Mouse (Mus musculus) midbrain, embryonic 12.5 days (tissue): ENCODE data around the gene Tmem179b. TPM values are rescaled to one million over a fixed set of nuclear protein-coding genes. Genes with fewer than 3 reads are reported as not detected.

Source experiments
- ATAC-seq: fragments of 200-750 bp; cut with Nextera tagmentation; 2 replicates; pipeline ENCODE4 v1.8.0; 2017; ENCODE audit warnings: low read depth, moderate TSS enrichment, moderate library complexity; ENCODE audit not compliant: low FRiP score
- H3K27ac ChIP-seq: fragments of 300-500 bp; sonication (generic); replicated peaks from 2 replicates; pipeline ENCODE4 v1.5.1; 2016; ENCODE audit warnings: mild to moderate bottlenecking
- H3K27me3 ChIP-seq: fragments of 300-500 bp; sonication (generic); 2 replicates; pipeline ENCODE4 v1.6.1; 2016; ENCODE audit warnings: mild to moderate bottlenecking
- H3K36me3 ChIP-seq: fragments of 300-500 bp; sonication (generic); 2 replicates; pipeline ENCODE4 v1.6.1; 2016
- H3K4me1 ChIP-seq: fragments of 300-500 bp; sonication (generic); 2 replicates; pipeline ENCODE4 v1.6.1; 2016
- H3K4me2 ChIP-seq: fragments of 300-500 bp; sonication (generic); replicated peaks from 2 replicates; pipeline ENCODE4 v1.6.1; 2016; ENCODE audit warnings: mild to moderate bottlenecking, moderate library complexity
- H3K4me3 ChIP-seq: fragments of 300-500 bp; sonication (generic); 2 replicates; pipeline ENCODE4 v1.5.1; 2016; ENCODE audit warnings: mild to moderate bottlenecking
- H3K9ac ChIP-seq: fragments of 300-500 bp; sonication (generic); replicated peaks from 2 replicates; pipeline ENCODE4 v1.6.1; 2016; ENCODE audit warnings: mild to moderate bottlenecking, moderate library complexity
- H3K9me3 ChIP-seq: fragments of 300-500 bp; sonication (generic); 2 replicates; pipeline ENCODE4 v1.6.1; 2016; ENCODE audit warnings: mild to moderate bottlenecking
- WGBS: fragments of 180-500 bp; shearing (Covaris S2); methylation state at CpG from one replicate; pipeline ENCODE4 v1.1.7; 2016; 5-methylcytosine and 5-hydroxymethylcytosine counted together
- polyA plus RNA-seq: library from polyadenylated mRNA; unstranded; fragments of >200 nt; fragmentation: Nextera tagmentation; extraction: Ambion mirVana; gene quantifications from 2 replicates; pipeline ENCODE4 v1.2.1, GENCODE M21; 2016

The Tmem179b gene
- polyA plus RNA-seq, 1 experiment from 2014 or later = 40.4 TPM

- no peak overlapping the region for H3K9ac ChIP-seq
- no peak for ATAC-seq
- 93% methylated on average over 11 of the region's 11 CpGs for WGBS
- H3K27ac ChIP-seq = no peak overlapping the region
- H3K4me3 ChIP-seq = no peak overlapping the region
- H3K4me2 ChIP-seq = no peak overlapping the region
- no peaks in the 10 kb centered on the region for H3K9me3 ChIP-seq
- peaks cover 14% of the 10 kb centered on the region for H3K4me1 ChIP-seq
- peaks cover 4% of the 10 kb centered on the region; the same call in 1 of the 2 replicates for H3K27me3 ChIP-seq
- peaks cover 45% of the 10 kb centered on the region for H3K36me3 ChIP-seq
These were observed 29.8 kb upstream of the Tmem179b start for GRCm38 (mm10) chr19:8803879-8804660.

DNA sequence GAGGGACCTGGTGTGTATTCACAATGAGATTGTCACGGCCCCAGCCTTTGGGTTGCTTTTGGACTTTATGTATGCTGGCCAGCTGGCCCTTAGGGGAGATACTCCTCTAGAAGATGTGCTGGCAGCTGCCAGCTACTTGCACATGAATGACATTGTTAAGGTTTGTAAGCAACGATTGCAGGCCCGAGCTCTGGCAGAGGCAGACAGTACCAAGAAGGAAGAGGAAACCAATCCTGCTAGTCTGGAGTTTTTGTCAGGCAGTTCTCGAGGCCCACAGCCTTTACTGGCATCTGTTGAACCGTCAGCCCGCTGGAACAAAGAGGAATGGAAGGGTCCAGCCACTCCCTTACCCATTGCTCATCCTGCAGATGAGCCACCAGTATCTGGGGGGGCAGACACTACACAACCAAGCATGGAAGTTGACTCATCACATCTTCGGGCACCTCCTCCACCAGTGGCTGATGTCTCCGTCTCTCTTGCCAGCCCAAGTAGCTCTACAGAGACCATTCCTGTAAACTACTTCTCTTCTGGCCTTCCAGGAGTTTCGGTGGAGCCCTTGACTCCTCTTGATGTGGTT, 29.0 kb upstream of the Tmem179b start:
- peak overlapping the region; percentile 66 for H3K4me3 ChIP-seq

GRCm38 (mm10) chr19:8802130-8802821, 28.0 kb upstream of the Tmem179b start, which contains the start of gene Zbtb3:
Zbtb3 (plus strand) TSS chr19:8802555.
- peaks cover 28% of the 10 kb centered on the region for H3K36me3 ChIP-seq
- ATAC-seq = peak; percentile 97
- H3K9ac ChIP-seq = peak within 1 kb of the TSS; percentile 52
- peaks cover 25% of the 10 kb centered on the region for H3K4me1 ChIP-seq
- H3K9me3 ChIP-seq = no peaks in the 10 kb centered on the region
- WGBS = under 1% methylated on average over 30 of the region's 30 CpGs
- peak within 1 kb of the TSS; percentile 88 for H3K27ac ChIP-seq
- peaks cover 4% of the 10 kb centered on the region; the same call in 1 of the 2 replicates for H3K27me3 ChIP-seq
- H3K4me3 ChIP-seq = peak within 1 kb of the TSS; percentile 66
- peak within 1 kb of the TSS; percentile 59 for H3K4me2 ChIP-seq

More for the DNA sequence above, 29.0 kb upstream of the Tmem179b start:
- Histone ChIP-seq H3K9ac (0 out of 2 replicates have a peak overlapping the region, but pooled peaks have one; percentile 50), H3K4me1 (peaks cover 19% of the 10 kb centered on the region), H3K27me3 (peaks cover 4% of the 10 kb centered on the region; the same call in 1 of the 2 replicates), H3K27ac (peak overlapping the region; percentile 88; the same call in 1 of the 2 replicates), H3K9me3 (no peaks in the 10 kb centered on the region), H3K36me3 (peaks cover 38% of the 10 kb centered on the region), H3K4me2 (peak overlapping the region; percentile 59)
- WGBS = 90% methylated on average over 9 of the region's 9 CpGs
- no peak for ATAC-seq

DNA sequence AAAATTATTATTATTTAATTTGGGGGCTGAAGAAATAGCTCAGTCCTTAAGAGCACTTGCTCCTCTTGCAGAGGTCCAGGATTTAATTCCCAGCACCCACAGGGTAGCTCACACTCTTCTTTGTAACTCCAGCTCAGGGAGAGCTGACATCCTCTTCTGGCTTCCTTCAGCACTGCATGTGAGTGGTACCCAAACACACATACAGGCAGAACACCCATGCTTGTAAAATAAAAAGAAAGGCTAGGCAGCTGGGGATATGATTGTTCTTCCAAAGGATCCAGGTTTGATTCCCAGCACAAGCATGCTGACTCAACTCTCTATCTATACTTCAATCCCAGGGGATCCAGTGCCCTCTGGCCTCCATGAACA, 24.7 kb upstream of the Tmem179b start:
- H3K4me2 ChIP-seq = peak overlapping the region; percentile 93
- H3K4me3 ChIP-seq = no peak overlapping the region
- no peak overlapping the region for H3K27ac ChIP-seq

GRCm38 (mm10) chr19:8798264-8798946, 24.1 kb upstream of the Tmem179b start, which contains the start of gene Polr2g:
Polr2g (minus strand) TSS chr19:8798577.
- 2% methylated on average over 25 of the region's 25 CpGs for WGBS
- H3K27ac ChIP-seq = peak within 1 kb of the TSS; percentile 61
- H3K4me3 ChIP-seq = peak within 1 kb of the TSS; percentile 78
- peaks cover 25% of the 10 kb centered on the region for H3K36me3 ChIP-seq
- peak; percentile 70 for ATAC-seq
- peak within 1 kb of the TSS; percentile 81 for H3K9ac ChIP-seq
- peaks cover 4% of the 10 kb centered on the region; the same call in 1 of the 2 replicates for H3K27me3 ChIP-seq
- peaks cover 26% of the 10 kb centered on the region for H3K4me1 ChIP-seq
- no peaks in the 10 kb centered on the region for H3K9me3 ChIP-seq
- H3K4me2 ChIP-seq = peak within 1 kb of the TSS; percentile 93

More for the DNA sequence above, 24.7 kb upstream of the Tmem179b start:
- peaks cover 4% of the 10 kb centered on the region; the same call in 1 of the 2 replicates for H3K27me3 ChIP-seq
- peaks cover 28% of the 10 kb centered on the region for H3K4me1 ChIP-seq
- H3K9me3 ChIP-seq = no peaks in the 10 kb centered on the region
- no peak for ATAC-seq
- peaks cover 20% of the 10 kb centered on the region for H3K36me3 ChIP-seq
- no peak overlapping the region; the same call in 1 of the 2 replicates for H3K9ac ChIP-seq

DNA sequence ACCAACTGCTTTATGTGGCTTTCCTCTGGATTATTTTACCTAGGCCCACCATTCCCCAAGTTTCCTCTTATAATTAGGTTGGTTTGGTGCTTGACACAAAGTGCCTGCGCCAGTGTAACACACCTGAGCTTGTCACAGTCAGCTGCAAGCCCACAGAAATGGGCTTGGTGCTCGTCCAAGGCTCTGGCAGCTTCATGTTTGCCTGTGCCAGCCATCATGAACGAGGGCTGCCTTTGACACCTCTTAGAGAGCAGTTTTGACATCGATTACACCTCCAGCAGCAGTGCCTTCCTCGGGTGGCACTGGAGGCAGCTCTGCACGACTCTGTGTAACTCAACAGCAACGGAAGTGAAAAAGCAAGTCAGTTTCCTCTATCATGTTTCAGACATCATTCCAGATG, 15.9 kb upstream of the Tmem179b start:
- Histone ChIP-seq H3K9me3 (no peaks in the 10 kb centered on the region), H3K27me3 (no peaks in the 10 kb centered on the region), H3K4me3 (no peak overlapping the region), H3K4me1 (peaks cover 14% of the 10 kb centered on the region), H3K27ac (0 out of 2 replicates have a peak overlapping the region, but pooled peaks have one; percentile 39), H3K4me2 (no peak overlapping the region), H3K36me3 (peaks cover 32% of the 10 kb centered on the region), H3K9ac (no peak overlapping the region)
- WGBS = 87% methylated on average over 7 of the region's 7 CpGs
- ATAC-seq = no peak

- Histone ChIP-seq H3K4me1 (peaks cover 15% of the 10 kb centered on the region), H3K27ac (peak overlapping the region; percentile 70), H3K4me3 (no peak overlapping the region), H3K27me3 (no peaks in the 10 kb centered on the region), H3K4me2 (no peak overlapping the region), H3K36me3 (peaks cover 22% of the 10 kb centered on the region), H3K9me3 (no peaks in the 10 kb centered on the region), H3K9ac (no peak overlapping the region)
- WGBS = 39% methylated on average over 1 of the region's 1 CpGs
- no peak for ATAC-seq
These were observed 14.9 kb upstream of the Tmem179b start for GRCm38 (mm10) chr19:8789171-8789570.

GRCm38 (mm10) chr19:8788521-8788920, 14.3 kb upstream of the Tmem179b start:
- Histone ChIP-seq H3K4me3 (no peak overlapping the region), H3K4me2 (no peak overlapping the region), H3K36me3 (peaks cover 22% of the 10 kb centered on the region), H3K9ac (no peak overlapping the region), H3K27me3 (no peaks in the 10 kb centered on the region), H3K27ac (peak overlapping the region; percentile 70), H3K9me3 (no peaks in the 10 kb centered on the region), H3K4me1 (peaks cover 15% of the 10 kb centered on the region)
- no peak for ATAC-seq
- WGBS = 20% methylated on average over 3 of the region's 3 CpGs

DNA sequence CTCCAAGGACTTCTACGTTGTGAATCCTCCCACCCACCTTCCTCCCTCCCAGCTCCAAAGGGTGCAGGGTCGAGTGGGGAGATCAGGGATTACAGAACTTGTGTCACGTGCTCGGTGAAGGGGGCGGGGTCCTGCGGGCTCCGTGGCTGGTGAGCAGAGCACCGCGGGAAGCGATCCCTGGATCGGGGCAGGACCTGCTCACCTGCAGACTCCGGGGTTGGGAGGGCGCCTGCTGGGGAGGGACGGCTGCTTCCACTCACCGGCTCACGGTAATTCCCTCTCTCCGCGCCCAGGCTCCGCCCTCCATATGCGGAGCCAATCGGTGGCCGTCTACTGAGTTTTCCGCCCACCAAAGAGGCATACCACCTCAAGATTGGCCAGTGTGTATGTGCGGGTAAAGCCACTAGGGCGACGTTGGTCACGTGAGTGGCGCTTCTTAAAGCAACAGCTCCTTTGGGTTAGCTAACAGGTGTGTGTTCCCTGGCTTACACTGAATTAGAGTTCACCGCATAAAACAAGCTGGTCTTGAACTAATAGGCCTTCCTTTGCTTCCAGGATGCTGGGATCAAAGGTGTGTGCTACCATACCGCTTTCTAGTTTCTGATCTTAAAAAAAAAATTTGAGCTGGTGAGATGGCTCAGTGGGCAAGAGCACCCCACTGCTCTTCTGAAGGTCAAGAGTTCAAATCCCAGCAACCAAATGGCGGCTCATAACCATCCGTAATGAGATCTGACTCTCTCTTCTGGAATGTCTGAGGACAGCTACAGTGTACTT, 11.9 kb upstream of the Tmem179b start, which contains the start of gene Taf6l:
Gene Taf6l (minus strand): TSS at position 410 of the 774 bp plus-strand sequence.
- Histone ChIP-seq H3K4me1 (peaks cover 15% of the 10 kb centered on the region), H3K9ac (peak within 1 kb of the TSS; percentile 76), H3K36me3 (peaks cover 32% of the 10 kb centered on the region), H3K9me3 (no peaks in the 10 kb centered on the region), H3K4me2 (peak within 1 kb of the TSS; percentile 69), H3K27me3 (no peaks in the 10 kb centered on the region), H3K27ac (peak within 1 kb of the TSS; percentile 67), H3K4me3 (peak within 1 kb of the TSS; percentile 79)
- under 1% methylated on average over 31 of the region's 32 CpGs for WGBS
- ATAC-seq = peak; percentile 99

DNA sequence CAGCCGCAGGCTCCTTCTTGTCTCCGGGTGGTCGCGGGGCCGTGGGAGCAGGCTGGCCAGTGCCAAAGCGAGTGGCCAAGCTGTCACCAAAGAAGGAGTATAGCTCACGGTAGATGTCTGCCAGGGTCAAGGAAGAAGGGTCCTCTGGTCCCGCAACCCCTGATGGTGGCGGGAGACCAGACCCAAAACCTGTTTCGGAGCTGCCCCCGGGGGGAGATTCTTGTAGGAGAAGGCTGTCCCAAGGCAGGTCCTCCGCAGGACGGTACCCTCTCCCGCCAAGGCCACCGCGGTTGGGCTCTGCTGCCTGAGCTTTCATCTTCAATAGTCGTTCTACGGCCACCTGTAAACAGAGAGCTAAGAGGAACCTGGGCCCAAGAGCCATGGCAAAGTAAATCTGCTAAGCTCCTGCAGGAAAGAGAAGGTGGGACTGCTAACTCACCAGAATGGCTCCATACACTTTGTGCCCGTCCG, 719 bp upstream of the Tmem179b start:
- WGBS = 5% methylated on average over 20 of the region's 20 CpGs
- no peaks in the 10 kb centered on the region for H3K9me3 ChIP-seq
- H3K9ac ChIP-seq = peak overlapping the region; percentile 94
- peak; percentile 28 for ATAC-seq
- H3K4me2 ChIP-seq = peak overlapping the region; percentile 99
- H3K27me3 ChIP-seq = no peaks in the 10 kb centered on the region
- H3K27ac ChIP-seq = peak overlapping the region; percentile 98
- peak overlapping the region; percentile 79 for H3K4me3 ChIP-seq
- H3K36me3 ChIP-seq = peaks cover 35% of the 10 kb centered on the region
- H3K4me1 ChIP-seq = peaks cover 33% of the 10 kb centered on the region
